Mouse (Mus musculus): ENCODE measurements around the gene Igfbp4.

The Igfbp4 gene

DNA sequence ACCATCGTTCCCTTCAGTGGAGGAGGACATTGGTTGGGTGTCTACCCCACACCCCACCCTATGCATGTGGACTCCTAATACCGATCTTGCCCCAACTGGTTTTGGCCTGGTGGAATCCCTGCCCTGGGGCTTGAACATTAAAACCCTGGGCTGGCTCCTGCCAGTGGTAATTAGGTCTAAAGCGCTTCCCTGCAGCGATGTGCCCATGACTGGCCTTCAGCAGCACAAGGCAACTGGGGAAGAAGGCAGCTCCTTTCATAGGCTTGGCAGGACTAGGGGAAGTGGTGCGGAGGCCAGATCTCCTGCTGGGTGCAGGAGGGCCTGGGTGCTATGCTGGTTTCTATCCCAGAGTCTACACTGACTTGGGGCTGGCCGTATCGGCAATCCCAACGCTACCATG is 42.5 kb downstream of the Igfbp4 start:
- DNase-seq (ENCODE audit: low spot score), result no peak

DNA sequence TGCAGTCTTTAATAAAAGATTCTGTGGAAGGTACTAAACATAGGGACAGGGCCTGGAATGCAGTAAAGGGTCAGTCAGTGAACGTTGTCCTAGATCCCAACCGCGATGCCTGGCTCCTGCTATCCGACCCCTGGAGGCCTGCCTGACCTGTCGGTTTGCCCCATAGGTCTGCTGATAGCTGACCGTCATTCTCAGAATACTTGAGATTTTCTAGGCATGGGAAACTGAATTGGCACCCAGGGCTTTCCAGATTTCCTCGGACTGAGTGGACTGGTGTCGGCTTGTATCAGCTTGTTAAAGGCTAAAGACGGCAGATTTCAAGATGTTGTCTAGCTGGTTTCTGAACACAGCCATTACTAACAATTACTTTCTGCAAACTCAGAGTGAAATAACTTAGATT is 43.3 kb downstream of the Igfbp4 start:
- DNase-seq (ENCODE audit: low spot score), result no peak

DNA sequence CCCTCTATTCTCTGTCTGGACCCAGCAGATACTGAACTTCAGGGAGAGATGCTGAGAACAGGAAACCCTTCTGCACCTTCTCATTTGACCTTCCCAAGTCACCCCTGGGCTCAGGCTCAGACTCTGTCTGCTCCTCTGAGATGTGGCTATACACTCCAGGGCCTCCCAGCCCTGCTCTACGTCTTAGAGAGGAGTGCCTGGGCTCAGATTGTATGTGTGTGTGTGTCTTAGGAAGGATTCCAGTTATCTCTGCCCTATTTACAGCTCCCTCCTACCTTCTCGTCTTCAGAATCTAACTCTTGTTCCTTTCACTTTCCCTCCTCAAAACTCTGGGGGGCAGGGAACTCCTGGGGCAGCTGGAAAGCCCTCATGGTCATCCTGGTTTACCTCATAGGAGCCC is 47.4 kb downstream of the Igfbp4 start:
- no peak for DNase-seq (ENCODE audit: low spot score)

DNA sequence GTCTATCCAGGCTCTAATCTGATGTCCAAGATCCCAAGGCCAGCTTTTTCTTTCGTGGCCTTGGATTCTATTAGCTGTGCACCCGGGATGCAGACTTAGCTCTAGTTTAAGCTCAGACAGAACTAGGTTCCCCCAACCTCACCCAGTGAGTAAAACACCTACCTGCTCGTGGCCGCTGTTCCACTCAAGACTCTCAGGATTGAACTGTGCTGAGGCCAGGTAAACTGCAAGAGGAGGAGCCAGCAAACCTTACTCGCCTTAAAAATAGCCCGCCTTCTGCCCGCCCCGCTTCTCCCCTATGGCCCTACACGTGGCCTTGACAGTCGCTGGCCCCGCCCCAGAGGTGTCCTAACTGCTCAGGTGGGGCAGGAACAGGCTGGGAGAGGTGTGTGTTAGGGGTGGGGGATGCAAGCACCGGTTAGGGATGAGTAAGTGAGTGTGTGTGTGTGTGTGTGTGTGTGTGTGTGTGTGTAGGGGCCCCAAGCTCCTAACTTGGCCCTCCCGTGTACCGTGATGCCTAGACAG is 48.1 kb downstream of the Igfbp4 start, which contains the start of gene Tns4:
Gene Tns4 (minus strand): TSS at position 230 of the 525 bp plus-strand sequence.
- DNase-seq (ENCODE audit: low spot score), result no peak

DNA sequence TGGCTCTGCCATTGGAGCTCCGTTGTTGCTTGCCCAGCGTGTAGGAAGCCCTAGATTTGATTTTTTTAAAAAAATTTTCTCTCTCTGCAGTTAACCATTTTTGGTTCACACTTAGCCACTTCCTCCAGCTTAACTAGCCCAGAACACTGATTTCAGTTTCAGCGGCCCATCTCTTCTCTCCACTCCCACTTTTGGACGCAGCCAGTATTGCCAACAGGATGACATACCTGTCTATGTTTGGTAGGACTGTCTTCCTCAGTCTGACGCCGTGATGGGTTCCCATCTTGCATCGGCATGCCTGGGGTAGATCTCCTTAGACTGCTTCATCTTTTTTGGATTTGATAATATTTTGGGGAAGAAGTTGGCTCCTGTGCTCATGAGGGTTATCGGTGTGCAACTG is 49.3 kb downstream of the Igfbp4 start:
- no peak for DNase-seq (ENCODE audit: low spot score)

DNA sequence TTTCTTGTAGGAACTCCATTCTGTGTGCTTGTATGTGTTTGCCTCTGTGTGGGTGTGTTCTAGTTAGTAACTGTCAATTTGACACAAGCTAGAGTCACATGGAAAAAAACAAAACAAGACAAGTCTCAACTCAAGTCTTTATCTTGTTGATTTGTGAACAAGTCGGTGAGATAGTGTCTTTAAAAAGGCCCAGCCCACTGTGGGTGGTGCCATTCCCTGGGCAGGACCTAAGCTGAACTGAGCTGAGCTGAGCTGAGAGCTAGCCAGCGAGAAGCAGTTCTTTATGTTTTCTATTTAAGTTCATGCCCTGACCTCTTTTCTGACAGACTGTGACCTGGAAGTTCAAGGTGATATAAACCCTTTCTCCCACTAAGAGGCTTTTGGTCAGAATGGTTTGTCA is 50.6 kb downstream of the Igfbp4 start:
- no peak for DNase-seq (ENCODE audit: low spot score)

DNA sequence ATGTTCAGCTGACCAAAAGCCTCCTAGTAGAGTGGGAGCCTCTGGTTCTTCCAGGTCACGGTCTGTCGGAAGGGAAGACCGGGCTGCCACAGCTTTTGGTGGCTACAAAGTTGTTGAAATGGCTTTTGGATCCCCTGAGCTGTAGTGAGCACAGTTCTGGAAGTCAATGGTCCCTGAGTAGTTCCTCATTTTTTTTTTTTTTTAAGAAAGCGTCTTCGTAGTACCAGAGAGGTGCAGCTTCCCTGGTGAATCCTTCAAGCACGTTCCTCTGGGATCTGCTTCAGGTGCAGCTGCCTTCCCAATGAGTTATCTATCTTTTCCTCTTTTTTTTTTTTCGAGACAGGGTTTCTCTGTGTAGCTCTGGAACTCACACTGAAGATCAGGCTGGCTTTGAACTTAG is 52.7 kb downstream of the Igfbp4 start:
- DNase-seq (ENCODE audit: low spot score), result no peak

DNA sequence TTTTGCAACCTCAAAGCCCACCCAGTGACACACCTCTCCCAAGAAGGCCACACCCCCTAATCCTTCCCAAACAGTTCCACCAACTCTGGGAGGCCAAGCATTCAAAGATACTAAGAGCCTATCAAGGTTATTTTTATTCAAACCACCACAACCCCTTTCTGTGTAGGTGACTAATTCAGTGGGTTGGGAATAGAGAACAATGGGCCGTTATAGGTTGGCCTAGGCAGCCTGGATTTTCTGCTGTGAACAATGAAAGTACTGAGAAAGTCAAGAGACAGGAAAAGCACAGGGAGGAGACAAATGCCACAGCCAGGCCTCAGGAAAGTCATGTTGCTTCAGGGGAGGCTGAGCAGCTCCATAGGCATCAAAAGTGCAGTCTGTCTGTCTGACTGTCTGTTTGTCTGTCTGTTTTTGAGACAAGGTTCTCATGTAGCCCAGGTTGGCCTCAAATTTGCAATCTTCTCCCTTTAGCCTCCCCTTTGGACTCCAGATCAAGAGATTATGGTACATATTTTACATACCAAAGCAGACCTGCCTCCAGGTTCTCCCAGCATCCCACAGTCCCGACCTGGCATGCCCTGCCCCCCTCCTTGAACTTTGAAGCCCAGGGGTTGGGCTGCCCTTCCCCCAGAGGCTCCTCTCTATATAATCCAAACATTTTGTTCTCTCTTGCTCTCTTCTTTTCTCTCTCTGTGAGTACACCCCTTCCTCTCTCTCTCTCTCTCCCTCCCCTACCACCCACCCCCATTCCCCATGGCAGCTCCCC is 54.0 kb downstream of the Igfbp4 start:
- no peak for DNase-seq (ENCODE audit: low spot score)

DNA sequence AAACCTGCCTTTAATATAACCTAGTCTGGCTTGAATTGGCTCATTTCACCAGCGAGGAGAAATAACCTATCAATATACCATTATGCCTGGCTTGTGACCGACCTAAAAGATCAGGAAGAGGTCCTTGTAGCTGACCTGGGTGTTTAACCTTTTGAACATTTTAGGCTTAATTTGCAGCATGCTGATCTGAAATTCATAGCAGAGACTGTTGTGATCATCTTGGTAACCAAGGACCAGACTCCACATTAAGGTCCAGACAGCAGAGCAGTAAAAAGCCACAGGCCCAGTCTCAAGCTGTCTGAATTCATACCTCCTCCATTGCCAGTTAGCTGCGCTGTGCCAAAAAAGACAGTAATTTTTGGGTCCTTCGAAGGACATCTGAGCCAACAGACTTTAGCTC is 54.7 kb downstream of the Igfbp4 start:
- no peak for DNase-seq (ENCODE audit: low spot score)

DNA sequence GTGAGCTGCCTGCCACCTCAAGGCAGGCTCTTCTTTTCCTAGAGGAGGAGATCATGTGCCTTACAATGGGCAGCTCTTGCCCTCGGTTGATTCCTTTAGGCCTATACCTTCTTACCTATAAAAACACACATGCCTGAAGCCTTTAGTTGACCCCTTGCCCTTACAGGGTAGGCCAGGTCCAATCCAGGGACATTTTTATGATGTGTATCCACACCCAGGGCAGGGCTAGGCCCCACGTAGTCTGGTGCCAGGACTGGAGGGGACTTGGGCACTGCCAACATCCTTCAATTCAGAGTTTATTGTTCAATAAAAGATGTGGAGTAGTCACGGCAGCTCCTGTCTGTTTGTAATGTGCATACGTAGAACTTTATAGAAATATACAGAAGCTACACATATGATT is 55.4 kb downstream of the Igfbp4 start:
- no peak for DNase-seq (ENCODE audit: low spot score)

DNA sequence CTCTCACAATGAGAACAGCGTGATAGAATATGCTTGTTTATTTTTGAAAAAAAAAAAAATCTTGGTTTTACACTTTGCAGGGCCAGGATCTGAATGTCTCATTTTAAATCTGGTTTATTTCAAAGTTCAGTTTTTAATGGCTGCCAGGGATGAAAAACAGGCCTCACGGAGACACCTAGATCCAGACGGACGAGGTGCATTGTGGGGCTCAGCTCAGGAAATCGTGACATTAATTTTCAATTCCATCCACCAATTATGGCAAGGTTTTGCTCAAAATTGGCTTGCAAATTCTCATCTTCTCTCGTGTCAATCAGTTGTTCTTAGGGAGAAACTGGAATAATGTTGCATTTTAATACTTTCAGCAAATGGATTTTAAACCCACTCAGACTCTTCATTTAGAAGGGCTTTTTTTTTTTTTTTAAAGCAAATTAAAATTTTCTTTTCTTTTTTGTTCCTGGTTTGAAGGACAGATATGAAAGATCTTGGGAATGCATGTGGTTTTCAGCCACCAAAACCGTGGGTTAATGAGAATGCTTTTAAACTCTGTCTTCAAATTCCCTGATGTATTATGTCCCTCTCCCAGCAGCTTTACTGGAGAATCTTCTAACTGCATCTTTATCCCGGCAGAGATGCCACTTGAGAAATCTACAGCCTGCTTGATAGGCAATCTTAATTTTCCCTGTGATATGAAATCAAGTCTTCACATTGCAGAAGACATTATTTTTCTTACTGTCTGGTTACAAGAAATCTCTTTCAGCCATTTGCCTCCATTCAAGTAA is 56.1 kb downstream of the Igfbp4 start:
- DNase-seq (ENCODE audit: low spot score), result no peak

DNA sequence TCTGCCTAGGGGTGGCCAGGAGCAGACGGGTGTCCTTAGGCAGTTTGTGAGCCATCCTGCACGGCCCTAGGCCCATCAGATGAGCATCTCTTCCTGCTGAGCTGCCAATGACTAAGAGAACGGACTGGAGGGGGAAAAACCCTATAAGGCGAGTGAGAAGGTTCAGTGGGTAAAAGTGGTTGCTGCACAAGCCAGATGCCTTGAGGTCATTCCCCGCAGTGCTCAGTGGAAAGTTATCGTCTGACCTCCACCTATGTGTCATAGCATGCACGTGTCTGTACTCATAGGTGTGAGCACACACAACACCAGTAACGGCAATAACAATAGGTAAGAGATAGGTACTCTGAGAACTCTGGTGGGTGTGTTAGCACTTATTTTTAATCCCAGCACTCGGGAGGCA is 57.9 kb downstream of the Igfbp4 start:
- DNase-seq (ENCODE audit: low spot score), result no peak

DNA sequence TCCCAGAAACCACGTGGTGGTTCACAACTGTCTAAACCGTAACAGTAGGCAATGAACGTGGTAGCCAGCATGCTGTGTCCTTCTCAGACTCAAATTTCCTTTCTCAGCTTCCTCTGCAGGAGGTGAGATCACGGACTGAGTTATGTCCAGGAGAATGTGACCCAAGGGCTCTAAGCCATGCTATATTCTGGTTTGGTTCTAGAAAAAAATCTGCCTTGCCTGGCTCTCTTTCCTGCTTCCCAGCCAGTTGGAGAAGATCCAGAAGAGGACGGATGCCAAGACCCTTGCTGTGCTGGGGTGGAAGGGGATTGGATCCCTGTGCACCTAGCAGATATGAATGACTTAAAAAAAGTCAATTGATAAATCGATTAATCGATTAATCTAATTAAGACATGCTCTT is 58.5 kb downstream of the Igfbp4 start:
- DNase-seq (ENCODE audit: low spot score), result no peak

DNA sequence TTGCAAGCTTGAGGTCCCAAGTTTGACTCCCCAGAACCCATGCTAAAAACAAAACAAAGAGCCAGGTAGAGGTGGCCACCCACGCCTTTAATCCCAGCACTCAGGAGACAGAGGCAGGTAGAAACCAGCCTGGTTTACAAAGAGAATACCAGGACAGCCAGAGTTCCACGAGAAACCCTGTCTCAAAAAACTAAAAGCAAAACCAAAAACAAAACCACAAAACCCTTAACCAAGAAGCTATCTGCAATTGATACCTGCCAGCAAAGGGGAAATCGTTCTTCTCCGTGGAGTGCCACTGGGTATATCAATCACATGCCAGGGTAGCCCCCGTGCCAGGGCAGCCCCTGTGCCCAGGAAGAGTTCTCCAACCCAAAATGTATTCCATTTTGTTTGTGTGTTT is 59.2 kb downstream of the Igfbp4 start:
- no peak for DNase-seq (ENCODE audit: low spot score)

DNA sequence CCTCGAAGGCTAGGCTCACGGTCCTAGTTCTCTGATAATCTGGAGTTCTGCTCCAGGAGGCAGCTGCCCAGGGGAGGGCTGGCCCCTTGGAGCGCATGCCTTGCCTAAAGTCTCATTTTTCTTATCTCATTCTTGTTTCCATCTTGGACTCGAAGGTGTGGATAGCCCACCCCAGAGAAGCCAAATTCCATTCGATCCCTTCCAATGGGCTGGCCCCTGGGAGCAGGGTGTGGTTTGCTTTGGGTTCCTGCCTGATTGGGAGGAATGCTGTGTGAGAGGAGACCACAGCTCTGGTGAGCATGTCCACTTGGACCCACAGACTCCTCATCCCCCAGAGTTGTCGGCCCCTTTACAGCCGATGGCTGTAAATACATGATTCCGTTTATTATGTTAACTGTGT is 60.6 kb downstream of the Igfbp4 start:
- DNase-seq (ENCODE audit: low spot score), result no peak

DNA sequence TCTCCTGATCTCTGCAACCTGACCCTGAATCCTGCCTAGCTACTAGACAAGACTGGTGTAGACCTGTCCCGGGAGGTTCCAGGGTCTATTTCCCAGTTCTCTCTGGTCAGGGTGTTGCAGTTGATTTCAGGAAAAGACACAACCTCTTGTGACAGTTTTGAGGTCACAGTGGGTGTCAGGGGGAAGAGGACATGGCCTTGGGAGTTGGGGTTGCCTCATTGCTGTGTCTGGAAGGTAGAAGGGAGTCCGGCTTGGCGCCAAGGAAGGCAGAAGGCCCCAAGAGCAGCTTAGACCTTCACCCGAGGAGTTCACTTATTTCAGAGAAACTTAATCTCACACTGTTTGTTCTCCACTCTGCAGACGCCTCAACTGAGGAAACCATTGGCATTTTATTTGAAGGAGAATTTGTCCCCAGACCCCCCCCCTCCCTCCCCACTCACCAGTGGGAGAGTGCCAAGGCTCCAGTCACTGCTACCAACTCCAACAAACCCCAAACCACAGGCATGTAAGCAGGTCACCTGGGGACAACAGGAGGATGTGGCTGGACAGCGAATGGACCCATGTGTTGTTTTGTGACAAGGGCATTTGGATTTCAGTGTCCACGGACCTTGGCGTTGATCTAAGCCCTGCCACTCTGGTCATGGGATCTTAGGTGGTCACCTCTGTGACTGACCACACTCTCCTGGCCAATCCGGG is 61.7 kb downstream of the Igfbp4 start:
- no peak for DNase-seq (ENCODE audit: low spot score)

Measured in layer of hippocampus, adult 11-12 months (tissue).